Mouse (Mus musculus): ENCODE measurements at regions not wholly inside any gene's neighbourhood (a gene's known extent, or its start where the extent isn't known, plus 50 kb on each side); places are given as distances from the start of the nearest gene placed in this dataset.

- DNase-seq = no peak
Measured at GRCm38 (mm10) chr10:96787572-96787946, 170.8 kb downstream of the Btg1 start.

DNA sequence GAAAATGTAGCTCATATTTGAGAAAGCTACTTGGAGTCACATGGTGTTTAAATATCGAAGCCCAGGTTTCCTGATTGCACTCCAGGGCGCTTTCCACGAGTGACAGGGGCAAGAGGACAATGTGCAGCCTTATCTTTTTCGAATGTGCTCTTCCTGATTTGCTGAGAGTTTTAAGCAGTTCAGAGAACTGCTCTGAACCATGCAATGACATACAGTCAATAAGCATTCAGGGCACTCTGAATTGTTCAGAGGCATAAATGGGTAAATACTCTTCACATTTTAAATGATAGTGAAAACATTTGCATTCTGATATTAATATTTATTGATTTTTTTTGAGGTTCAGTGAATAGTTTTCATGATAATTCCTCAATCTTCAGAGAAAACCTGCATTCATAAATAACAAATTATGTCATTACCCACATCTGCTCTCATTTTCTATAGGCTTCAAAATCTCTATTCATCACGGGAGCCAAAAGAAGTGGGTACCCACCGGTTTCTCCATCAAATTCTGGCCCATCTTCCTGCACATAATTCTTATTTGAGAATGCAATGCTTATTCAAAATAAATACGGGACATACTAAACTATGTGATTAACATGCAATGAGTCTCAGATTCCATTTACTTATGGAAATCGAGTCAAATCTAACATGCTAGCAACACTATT lies 171.7 kb downstream of the Btg1 start:
- DNase-seq = no peak

- DNase-seq = no peak
Measured at GRCm38 (mm10) chr10:96797116-96797515, 180.3 kb downstream of the Btg1 start.

- DNase-seq = no peak
Measured at GRCm38 (mm10) chr10:96800801-96801200, 184.0 kb downstream of the Btg1 start.

DNA sequence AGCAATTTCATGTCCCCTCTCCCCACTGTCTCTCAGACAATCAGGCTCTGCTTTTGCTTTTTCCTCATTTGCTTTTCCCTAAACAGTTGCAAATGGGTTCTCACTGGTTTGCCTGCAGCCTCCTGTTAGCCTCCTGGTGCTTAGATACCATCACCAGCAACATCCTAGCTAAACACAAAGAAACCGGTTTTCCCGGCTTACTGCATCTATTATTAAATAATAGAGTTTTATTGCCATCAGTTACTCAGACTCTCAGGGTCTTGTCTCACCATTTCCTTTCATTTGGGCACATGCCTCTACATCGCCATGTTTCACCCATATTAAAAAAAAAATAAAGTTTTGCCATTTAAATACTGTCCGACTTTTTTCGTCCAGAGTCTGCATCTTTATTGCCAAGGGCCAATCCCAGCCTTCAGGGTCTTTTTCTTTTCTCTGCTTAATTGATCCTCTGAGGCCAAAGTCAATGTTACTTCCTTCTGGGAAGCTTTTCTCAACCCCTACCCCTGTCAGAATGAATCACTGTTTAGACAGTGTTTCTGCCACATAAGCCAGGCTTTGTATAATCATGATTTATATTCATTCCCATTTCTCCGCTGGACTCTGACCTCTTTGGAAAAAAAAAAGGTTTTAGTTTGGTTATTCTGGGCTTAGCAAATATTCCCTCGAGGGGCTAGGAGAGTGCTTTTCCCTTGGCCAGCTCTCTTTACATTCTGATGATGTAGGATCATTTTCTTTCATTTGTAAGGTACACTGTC lies 187.4 kb downstream of the Btg1 start:
- DNase-seq = no peak

- DNase-seq = no peak
Measured at GRCm38 (mm10) chr10:96806579-96806978, 189.8 kb downstream of the Btg1 start.

GRCm38 (mm10) chr10:96821852-96822251 lies 205.0 kb downstream of the Btg1 start:
- peak; percentile 14 for DNase-seq

GRCm38 (mm10) chr10:96822344-96823335 lies 205.8 kb downstream of the Btg1 start:
- peak; percentile 51 for DNase-seq

DNA sequence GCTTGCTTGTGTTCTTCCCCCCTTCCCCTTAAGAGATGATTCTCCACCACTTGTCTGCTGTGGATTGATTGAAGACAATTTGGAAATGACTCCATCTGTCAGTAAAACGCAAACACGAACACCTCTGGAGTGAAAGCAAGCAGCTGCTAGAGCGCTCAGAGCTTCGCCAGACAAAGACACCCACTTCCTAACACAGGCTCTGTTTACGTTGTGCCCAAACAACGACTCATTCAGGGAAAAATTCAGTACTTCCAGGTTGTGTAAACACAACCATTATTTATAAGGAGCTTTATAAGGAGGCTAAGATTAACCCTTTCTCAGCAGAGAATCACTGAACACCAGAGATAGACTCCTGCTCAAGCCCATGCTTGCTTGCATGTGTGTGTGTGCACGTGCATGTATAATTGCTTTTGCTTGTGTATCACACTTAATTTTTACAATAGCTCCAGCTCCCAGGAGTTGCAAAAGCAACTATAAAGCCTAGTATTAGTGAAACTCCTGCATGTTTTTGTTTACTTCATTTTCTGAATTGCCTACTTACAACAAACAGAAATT lies 209.5 kb downstream of the Btg1 start:
- peak; percentile 13 for DNase-seq

DNA sequence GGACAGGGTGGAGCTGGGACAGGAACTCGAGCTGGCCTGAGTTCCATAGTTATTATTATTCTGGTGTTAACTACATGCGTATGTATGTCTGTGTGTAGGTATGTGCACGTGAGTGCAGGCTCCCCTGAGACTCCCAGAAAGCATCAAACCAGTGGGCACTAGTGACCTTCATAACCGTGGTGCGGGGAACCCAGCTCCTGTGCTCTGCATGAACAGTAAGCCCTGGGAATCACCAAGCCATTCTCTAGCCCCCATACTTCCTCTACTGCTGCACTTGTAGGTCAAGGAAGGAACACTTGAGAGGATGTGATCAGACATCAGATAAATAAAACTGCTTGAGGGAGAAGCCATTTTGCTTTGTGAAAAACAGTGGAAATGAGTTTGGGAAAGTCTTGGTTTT lies 211.2 kb downstream of the Btg1 start:
- DNase-seq = no peak

DNA sequence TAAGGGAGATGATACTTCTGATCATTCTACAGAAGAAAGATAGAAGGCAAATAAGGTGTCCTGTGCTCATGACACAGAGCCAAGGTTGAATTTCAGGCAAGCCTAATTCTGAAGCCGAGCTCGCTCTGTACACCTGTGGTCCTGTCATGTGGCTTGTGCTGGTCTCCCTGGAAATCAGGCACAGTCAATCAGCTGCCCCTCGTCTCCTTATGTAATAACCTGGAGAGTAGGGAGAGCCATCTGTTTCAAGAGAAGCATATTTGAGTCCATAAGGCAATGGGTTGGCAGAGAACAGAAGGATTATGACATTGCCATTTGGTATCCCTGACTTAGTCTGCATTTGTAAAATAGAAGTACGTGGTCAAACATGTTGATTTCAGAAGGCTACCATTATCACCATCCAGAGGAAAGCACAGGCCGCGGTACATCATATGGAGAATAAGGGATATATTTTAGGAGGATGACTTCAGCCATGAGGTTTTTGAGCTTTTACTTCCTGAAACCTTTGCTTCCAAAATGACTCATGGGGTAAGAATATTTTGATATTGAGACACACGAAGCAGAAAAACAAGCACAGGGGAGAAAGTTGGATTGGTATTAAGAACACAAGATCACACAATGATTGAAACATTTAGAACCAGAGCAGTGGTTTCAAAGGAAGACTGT lies 211.9 kb downstream of the Btg1 start:
- DNase-seq = no peak

DNA sequence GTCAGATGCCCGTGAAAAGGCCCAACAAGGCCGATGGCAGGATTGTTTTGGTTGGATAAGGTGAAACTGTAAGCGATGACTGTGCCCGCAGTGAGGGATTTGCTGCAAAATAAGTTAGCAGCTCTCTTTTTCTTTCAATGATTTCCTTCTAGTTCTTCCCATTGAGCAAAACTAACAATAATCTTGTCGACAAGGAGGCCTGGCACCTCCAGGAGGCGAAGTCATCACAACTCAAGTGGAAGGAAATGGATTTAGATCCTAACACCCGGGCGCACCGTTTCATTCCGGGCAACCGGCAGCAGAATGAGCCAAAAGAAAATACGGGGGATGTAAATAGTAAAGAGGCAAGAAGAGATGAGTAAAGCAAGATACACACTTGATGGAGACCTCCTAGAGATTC lies 214.3 kb downstream of the Btg1 start:
- DNase-seq = no peak

DNA sequence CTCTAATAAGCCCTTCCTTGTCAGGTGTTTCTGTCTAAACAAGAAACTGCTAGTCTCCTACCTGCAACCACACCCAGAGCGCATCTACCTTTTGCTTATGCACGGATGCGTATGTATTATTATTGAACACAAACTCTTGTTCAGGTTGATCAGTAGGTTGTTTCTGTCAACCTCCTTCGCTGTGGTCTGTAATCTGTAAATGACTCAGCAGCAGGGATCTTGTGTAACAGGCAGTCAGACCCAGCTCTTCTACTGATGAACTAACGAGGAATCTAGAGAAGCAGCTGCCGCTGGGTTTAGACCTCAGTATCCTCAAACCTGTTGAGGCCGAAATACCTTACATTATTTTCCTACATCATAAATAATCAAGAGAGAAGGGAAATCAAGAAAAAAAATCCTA lies 220.4 kb downstream of the Btg1 start:
- no peak for DNase-seq

DNA sequence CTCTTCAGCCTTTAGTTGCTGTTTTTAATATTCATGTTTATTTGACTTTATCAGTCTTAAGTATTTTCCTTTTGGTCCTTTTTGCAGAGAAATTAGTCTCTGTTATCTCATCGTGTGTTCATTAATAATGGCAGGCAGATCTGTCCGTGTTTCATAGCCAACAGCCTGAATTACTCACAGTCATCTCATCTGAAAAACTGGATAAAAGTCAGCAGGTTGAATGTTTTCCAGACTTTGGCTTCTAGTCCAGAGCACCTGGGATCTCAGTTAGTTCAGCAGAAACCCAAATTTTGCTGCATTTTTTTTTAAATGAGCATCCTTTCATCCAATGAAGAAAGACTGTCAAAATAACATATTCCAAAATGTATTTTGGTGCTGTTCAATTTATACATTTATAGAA lies 224.3 kb downstream of the Btg1 start:
- DNase-seq = no peak

DNA sequence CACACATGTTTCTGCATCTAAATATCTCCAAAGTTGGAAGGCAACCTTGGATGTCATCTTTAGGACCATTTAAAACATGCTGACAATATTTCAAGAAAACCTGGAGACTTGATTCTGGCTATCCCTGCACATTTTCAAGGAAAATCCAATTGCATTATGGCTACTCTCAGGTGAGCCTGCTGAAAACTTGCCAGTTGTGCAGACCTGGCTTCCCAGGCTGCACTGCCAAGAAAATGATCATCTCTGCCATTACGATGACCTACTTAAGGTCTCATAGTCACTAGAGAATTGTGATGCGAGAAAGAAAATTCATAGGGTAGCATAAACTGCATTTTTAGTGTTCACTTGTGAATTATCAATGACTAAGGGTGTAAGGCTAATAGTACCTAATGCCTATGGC lies 225.2 kb downstream of the Btg1 start:
- DNase-seq = no peak

DNA sequence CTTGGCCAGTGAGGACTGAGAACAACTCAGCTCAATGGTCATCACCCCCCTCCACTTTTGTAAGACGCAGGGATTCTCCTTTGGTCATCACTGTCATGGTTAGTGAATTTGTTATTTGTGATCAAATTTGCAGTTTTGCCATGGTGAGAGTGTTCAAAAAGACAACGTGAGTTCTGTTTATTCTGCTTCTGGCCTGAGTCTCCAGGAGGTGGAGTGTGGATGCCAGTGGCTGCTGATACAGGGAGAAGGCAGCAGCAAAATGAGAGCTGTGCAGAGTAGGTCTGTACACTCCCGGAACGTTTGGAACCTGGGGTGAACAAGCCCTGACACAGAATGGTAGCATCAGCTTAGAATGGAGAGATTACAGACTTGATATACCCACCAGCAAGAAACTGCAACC lies 229.1 kb downstream of the Btg1 start:
- DNase-seq = no peak

GRCm38 (mm10) chr10:96847028-96847427 lies 230.2 kb downstream of the Btg1 start:
- DNase-seq = no peak

GRCm38 (mm10) chr10:96847433-96848165 lies 230.8 kb downstream of the Btg1 start:
- DNase-seq = no peak

GRCm38 (mm10) chr10:96848496-96848895 lies 231.7 kb downstream of the Btg1 start:
- DNase-seq = no peak

DNA sequence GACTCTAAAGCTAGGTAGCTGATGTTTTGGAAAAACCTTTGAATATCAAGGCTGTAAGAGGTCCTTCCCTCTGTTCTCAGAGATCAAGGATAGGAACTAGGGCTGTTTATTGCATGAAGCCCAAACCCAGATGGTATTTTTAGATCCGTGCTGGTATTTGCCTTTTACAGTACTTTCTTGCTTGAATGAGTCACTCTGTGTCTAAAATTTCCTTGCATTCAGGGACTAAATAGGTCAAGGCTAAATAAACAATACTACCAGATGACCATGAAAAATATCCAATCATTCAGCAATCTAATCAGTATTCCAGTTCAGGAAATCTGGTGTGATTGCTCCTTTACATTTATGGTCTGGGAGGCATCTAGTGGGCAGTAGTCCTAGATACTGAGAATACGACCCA lies 243.6 kb downstream of the Btg1 start:
- no peak for DNase-seq

GRCm38 (mm10) chr10:96863230-96863629 lies 246.4 kb downstream of the Btg1 start:
- no peak for DNase-seq

DNA sequence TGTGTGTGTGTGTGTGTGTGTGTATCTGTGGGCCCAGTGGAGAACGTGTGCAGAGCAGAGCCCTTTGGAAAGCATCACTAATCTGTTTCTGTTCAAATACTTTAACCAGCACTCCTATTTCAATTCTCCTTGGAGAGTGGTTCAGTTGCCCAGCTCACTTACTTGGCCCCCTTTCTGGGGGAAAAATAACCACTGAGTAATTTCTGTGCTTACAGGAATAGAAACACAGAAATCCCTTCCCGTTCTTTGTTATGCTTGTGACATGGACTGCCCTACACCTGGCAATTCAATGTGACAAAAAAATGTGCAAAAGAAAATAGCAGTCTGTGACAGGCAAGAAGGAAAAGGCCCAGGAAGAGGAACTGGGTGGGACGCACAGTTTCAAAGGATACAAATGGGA lies 249.7 kb downstream of the Btg1 start:
- DNase-seq = no peak

All from lung, postnatal 36 days (tissue).